Mouse (Mus musculus) T-helper 2 cell (primary cell): ENCODE data around the gene Lamc1.

Experiments
- in situ Hi-C: fragments of 300-600 bp; cut with MboI, MseI; formaldehyde crosslinking; loops from one replicate; pipeline ENCODE4 v1.15.1; 2025; ENCODE audit warnings: high pct_unique_total_duplicates

Gene Lamc1

DNA sequence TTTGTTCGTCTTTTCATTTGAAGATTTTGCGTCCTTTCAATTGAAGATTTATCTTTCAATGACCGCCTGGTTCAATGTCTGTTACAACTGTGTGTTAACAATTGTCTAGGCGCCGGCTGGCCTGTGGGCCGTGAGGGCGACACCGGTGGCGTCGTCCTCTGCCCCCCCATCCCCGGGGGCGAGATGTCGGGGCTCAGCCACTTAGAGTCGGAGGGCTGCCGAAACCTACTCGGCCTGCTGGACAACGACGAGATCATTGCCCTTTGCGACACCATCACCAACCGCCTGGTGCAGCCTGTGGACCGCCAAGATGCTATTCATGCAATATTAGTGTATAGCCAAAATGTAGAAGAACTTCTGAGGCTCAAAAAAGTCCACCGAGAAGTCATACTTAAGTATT lies 27.3 kb downstream of the Lamc1 start:
- in situ Hi-C loops, result loop anchor here (10.0 kb wide), 1 partner anchor 400 kb away; no protein-coding TSS in a partner anchor

- in situ Hi-C loops, result loop anchor here (5.0 kb wide), 1 partner anchor 128 kb away; the partner anchor contains the start of gene Shcbp1l
Observed at GRCm38 (mm10) chr1:153299436-153299835, 33.1 kb downstream of the Lamc1 start.

DNA sequence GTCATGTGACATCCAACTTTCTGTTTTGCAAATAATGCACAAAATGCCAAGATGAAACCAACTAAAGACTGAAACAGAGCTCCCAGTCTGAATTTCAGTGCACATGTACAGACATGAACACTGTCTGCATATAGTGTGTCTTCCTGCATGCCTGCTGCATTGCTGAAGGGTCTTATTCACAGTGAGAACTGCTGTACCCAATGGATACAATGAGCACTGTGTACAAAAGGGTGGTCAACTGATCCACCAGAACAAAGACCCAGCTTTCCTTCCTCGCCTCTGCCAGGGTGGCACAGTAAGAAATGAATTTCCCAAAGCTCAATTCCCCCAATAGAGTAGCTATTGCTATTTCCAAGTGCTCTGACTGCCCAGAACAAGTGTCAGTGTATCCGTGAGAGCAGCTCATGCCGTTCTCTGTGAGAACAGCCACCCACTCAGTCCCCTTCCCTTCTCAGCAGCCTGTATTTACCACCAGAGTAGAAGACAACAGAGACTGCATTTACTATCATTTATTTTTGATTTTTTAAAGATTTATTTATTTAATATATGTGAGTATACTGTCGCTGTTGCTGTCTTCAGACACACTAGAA lies 34.7 kb downstream of the Lamc1 start:
- in situ Hi-C loops, result loop anchor here (5.0 kb wide), 1 partner anchor 129 kb away; the partner anchor contains the start of gene Shcbp1l

DNA sequence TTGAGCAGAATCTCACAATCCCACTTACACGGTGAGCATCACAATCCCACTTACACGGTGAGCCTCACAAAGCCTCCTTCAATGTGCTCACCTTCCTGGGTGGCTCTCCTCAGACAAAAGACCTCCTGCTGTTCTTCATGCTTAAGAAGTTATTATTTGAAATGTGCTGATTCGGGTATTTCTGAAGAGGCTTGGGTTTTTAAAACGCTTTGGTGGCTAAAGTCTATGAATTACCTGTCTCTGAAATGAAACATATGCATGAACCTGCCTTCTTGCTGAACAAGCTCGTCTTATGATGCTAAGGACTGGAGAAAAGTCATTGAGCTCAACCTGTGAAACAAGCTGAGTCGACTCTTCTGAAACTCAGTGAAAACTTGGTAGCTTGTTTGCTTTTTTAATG lies 36.6 kb downstream of the Lamc1 start:
- in situ Hi-C loops, result loop anchor here (5.0 kb wide), 1 partner anchor 131 kb away; the partner anchor contains the start of gene Shcbp1l

- in situ Hi-C loops, result no loop called here
Observed at GRCm38 (mm10) chr1:153292892-153293291, 39.7 kb downstream of the Lamc1 start.

DNA sequence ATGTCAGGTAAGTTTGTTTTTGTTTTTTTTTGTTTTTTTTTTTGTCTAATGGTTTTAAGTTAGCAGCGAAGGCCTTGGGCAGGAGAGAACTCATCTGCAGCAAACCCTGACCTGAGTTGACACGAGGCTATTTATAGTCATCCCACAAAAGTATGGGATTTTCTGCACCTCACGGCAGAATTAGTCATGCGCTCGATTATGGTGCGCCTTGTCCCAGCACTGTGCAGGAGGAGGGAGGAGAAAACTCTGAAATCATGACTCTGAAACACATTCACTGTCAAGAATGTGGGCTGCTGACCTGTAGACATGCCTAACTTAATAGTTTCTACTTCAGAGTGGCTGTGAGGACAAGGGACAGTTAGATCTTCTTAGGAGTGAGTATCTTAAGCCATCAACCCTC lies 40.4 kb downstream of the Lamc1 start:
- in situ Hi-C loops, result no loop called here

DNA sequence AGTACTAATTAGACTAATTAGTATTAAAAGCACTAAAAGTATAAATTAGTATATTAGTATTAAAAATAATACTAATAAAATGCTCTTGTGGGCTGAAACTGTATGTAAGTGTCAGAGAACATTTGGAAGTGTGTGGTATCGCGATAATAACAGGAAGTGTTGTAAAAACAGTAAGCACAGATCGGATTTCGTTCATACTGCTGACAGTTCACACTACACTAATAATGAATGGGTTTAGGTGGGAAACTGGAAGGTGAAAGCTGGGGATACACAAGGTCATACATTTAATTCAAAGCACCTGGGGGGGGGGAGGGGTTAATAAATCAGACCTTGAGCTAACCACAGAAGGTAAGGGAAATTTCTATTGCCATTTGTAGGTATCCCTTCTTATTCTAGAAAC lies 41.2 kb downstream of the Lamc1 start:
- in situ Hi-C loops, result no loop called here

DNA sequence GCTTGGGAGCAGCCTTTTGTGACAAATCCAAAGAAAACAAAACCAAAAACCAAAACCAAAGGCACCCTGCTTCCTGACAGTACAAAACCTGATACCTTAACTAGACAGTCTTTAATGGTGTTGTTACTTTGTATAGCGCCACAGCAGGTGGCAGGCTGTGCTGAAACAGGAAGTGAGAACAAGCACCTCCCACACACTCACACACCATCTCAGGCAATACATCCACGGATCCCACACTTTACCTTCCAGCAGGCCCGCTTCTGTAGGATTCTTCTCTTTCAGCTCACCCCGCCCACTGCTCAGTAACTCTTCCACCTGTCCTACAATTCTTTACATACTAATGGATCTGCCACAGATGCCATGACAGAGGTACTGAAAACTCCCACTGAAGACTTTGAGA lies 44.6 kb downstream of the Lamc1 start:
- in situ Hi-C loops, result no loop called here

- in situ Hi-C loops, result no loop called here
Observed at GRCm38 (mm10) chr1:153287443-153287842, 45.1 kb downstream of the Lamc1 start.

DNA sequence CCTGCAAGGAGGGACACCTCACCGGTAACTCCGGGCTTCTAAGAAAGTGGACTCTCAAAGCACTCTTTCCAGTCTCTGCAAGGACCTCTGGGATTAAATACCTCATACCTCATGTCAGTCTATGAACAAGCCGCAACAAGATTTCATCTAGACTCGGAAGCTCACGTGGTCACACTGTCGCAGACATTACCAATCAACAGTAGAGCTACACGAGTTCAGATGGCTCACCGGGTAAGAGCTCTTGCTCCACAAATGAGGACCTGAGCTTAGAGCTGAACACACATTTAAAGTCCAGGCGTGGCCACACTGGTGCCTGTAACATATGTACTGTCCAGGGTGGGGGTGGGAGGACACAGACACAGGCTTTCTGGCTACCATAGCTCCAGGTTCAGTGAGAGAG lies 46.4 kb downstream of the Lamc1 start:
- in situ Hi-C loops, result no loop called here

DNA sequence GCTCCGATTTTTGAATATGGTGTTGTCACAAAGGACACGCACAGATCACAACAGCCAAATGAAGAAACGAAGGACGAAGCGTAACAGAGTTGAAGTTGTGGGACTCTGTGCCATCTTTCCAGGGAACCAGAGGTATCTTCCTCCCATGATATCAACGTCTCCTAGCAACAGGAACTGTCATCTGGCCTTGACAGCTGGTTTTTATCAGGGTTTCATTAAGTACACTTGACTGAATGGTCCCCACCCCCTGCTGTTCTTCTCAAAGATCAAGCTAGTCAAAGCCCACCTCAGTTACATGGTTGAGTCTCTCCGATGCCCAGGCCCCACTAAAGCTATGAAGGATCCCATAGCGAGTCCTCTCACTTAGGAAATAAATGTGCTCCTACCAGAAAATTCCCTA lies 47.4 kb downstream of the Lamc1 start:
- in situ Hi-C loops, result no loop called here

- in situ Hi-C loops, result no loop called here
Observed at GRCm38 (mm10) chr1:153282342-153282975, 50.1 kb downstream of the Lamc1 start.

DNA sequence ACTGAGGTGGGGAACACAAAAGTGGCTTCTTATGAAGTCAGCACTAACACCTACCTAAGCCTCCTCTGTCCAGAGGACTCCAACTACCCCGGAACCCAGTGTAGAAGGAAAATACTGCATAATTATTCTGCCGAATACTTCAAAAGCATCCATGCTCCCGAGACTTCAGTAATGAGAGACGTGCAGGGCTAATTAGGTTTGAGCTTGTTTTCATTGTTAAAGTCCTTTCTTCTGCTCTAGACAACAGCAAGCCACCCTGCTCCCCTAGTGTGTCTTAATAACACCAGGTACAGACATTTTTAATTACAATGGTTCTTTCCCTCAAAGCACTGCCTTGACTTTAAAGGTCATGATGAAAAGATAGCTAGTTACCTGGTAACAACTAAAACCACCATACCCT lies 51.1 kb downstream of the Lamc1 start:
- in situ Hi-C loops, result no loop called here

- in situ Hi-C loops, result no loop called here
Observed at GRCm38 (mm10) chr1:153280411-153280810, 52.2 kb downstream of the Lamc1 start.

GRCm38 (mm10) chr1:153278028-153278613 lies 54.5 kb downstream of the Lamc1 start:
- in situ Hi-C loops, result no loop called here

DNA sequence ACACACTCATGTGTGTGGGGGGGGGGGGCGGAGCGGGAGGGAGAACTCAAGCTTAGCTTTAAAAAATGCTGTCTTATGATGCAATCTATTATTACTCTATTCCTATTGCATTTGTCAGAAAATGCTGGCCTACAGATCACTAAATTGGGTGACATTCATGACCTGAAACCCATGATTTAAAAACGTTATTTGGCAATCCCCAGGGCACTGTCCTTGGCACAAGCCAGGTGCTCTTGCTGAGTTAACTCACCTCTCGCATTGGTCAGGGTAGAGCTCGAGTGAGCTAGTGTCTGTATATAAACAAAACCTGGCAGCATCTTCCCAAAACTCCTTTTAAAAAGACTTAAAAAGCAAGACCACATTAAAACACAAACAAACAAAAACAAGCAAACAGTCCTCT lies 57.1 kb downstream of the Lamc1 start:
- in situ Hi-C loops, result no loop called here

DNA sequence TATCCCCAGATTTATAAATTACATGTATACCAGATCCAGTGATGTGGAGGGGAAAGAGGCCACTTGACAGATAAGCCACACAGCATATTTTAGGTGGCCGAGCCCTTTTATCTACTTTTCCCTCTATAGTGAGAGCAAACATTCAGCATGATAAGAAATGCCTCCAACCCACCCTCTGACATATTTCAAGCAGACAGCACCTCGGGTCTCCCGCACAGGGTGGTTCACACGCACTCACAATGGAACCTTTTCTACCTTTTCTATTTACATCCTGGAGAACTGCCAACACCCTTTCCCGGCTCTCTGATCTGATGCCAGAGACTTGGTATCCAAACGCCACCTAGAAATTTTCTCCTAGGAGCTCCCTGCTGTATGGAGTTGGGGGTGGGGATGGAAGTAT lies 58.0 kb downstream of the Lamc1 start:
- in situ Hi-C loops, result no loop called here

DNA sequence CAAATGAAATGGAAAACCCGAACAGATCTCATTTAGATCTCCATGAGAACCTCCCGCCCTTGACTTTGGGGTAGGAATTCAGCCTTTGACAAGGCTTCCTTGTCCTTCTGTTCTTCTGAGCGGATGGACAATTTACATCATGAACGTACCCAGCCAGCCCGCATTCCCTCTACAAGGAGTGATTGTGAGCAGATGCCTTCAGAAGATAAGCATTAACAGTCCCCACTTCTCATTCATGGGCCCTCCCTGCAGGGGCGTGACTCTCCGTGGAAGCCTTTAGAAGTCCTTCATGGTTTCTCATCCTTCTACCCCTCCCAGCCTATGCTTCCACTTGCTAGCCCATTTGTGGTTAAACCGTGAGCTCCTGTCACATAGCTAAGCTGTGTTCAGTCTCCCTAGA lies 58.9 kb downstream of the Lamc1 start:
- in situ Hi-C loops, result no loop called here

DNA sequence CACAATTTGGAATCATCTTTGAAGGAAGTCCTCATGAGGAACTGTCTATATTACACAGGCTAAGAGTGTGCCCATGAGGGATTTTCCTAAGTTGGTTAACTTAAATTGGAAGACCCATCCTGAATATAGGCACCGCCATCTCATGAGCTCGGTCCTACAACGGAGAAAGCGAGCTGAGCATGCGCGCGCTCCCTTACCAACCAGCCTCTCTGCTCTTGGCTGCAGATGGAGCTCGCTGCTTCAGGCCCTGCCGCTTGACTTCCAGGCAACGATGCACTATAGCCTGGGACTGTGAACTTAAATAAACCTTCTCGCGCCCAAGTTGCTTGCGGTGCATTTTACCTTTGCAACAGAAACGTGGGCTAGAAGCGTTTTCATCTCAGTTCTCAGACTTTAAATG lies 61.8 kb downstream of the Lamc1 start:
- in situ Hi-C loops, result no loop called here

- in situ Hi-C loops, result no loop called here
Observed at GRCm38 (mm10) chr1:153269681-153270080, 62.9 kb downstream of the Lamc1 start.

DNA sequence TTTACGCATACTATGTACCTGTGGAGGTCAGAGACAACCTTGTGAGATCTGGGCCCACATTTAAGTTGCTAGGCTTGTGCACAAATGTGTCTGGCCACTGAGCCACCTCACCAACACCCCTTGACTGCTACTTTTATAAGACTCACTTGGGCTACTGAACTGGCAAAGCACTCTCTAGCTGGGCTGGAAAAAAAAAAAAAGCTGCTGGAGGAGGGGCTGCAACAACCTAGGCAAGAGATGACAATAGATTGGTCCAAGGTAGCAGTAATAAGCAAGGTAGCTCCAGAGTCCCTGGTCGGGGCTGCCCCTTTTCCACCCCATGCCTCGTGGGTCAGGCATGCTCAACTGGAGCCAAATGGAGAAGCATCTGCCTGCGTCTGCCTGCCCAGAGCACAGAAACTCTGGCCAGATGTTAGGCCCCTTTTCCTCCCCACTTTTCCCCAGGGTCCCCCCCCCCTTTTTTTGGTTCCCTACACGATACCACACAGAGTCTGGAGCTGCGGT lies 63.7 kb downstream of the Lamc1 start:
- in situ Hi-C loops, result no loop called here

- in situ Hi-C loops, result no loop called here
Observed at GRCm38 (mm10) chr1:153268306-153268705, 64.3 kb downstream of the Lamc1 start.

GRCm38 (mm10) chr1:153267730-153268129 lies 64.9 kb downstream of the Lamc1 start:
- in situ Hi-C loops, result no loop called here
